In genomic region chr11:50230481-50231304, GRCm38 (mm10) we compare ENCODE assay signal across 8 mouse cellular contexts. TPM values are rescaled to one million over a fixed set of nuclear protein-coding genes. Genes with fewer than 3 reads are reported as not detected.
DNase-seq lines count a peak whose midpoint lies in the region; ATAC-seq and TF ChIP-seq lines count a peak whose summit lies in the region.

No protein-coding gene starts in this region.

- TF ChIP-seq POLR2A in thymus, adult 2 months (IDR thresholded peaks at IDR 0.05; ENCODE audit: control insufficient read depth, extremely low read depth, insufficient read depth, low read length, poor library complexity): no peak

- H3K9ac ChIP-seq in kidney, embryonic 15.5 days: no peak overlapping the region
- peak overlapping the region; percentile 12 for H3K9ac ChIP-seq in hindbrain, embryonic 16.5 days (ENCODE audit: low read depth, low read length)
- H3K9ac ChIP-seq in midbrain, embryonic 15.5 days: no peak overlapping the region

- no peak for DNase-seq in kidney, postnatal 14 days
- peak; percentile 36 for DNase-seq in embryonic facial prominence, embryonic 10.5 days (ENCODE audit: low spot score)
- DNase-seq in embryo, embryonic 10.5 days (ENCODE audit: low spot score): no peak
- no peak for DNase-seq in embryo, embryonic 10 days (ENCODE audit: low spot score)
- no peak for DNase-seq in thymus, adult 2 months

- peak overlapping the region; percentile 57 for H3K4me2 ChIP-seq in kidney, embryonic 15.5 days
- H3K4me2 ChIP-seq in hindbrain, embryonic 16.5 days (ENCODE audit: low read length): peak overlapping the region; percentile 47
- H3K4me2 ChIP-seq in midbrain, embryonic 15.5 days: peak overlapping the region; percentile 29

- H3K4me1 ChIP-seq in kidney, embryonic 15.5 days: peaks cover 55% of the 10 kb centered on the region
- H3K4me1 ChIP-seq in embryonic facial prominence, embryonic 10.5 days: peaks cover 63% of the 10 kb centered on the region
- H3K4me1 ChIP-seq in hindbrain, embryonic 16.5 days (ENCODE audit: control insufficient read depth, insufficient read depth, low read depth, low read length): peaks cover 40% of the 10 kb centered on the region
- H3K4me1 ChIP-seq in midbrain, embryonic 15.5 days: peaks cover 41% of the 10 kb centered on the region
- peaks cover 18% of the 10 kb centered on the region for H3K4me1 ChIP-seq in thymus, adult 2 months (replicated peaks; ENCODE audit: control insufficient read depth, insufficient read depth, low read length)

- H3K27ac ChIP-seq in kidney, embryonic 15.5 days: no peak overlapping the region
- H3K27ac ChIP-seq in embryonic facial prominence, embryonic 10.5 days (replicated peaks): no peak overlapping the region
- H3K27ac ChIP-seq in hindbrain, embryonic 16.5 days (ENCODE audit: low read depth, low read length): no peak overlapping the region
- peak overlapping the region; percentile 40; the same call in 1 of the 2 replicates for H3K27ac ChIP-seq in midbrain, embryonic 15.5 days
- H3K27ac ChIP-seq in thymus, adult 2 months (ENCODE audit: control insufficient read depth, insufficient read depth, low read length): no peak overlapping the region

- no peaks in the 10 kb centered on the region for H3K27me3 ChIP-seq in kidney, embryonic 15.5 days
- H3K27me3 ChIP-seq in embryonic facial prominence, embryonic 10.5 days (replicated peaks; ENCODE audit: low read depth, poor library complexity, severe bottlenecking): peaks cover 44% of the 10 kb centered on the region
- 0 out of 2 replicates have a peak, but pooled peaks cover 4% of the 10 kb centered on the region for H3K27me3 ChIP-seq in hindbrain, embryonic 16.5 days (replicated peaks; ENCODE audit: control insufficient read depth, insufficient read depth, low read length)
- peaks cover 5% of the 10 kb centered on the region; the same call in 1 of the 2 replicates for H3K27me3 ChIP-seq in midbrain, embryonic 15.5 days (replicated peaks)
- H3K27me3 ChIP-seq in thymus, adult 2 months (ENCODE audit: control insufficient read depth, insufficient read depth, low read length): no peaks in the 10 kb centered on the region

- ATAC-seq in kidney, embryonic 15.5 days (replicated peaks; ENCODE audit: low FRiP score): peak; percentile 33; the same call in 1 of the 2 replicates
- peak; percentile 10; the same call in 1 of the 2 replicates for ATAC-seq in hindbrain, embryonic 16.5 days
- ATAC-seq in midbrain, embryonic 15.5 days (replicated peaks): no peak

- 35% methylated on average over 45 of the region's 45 CpGs for WGBS in kidney, embryonic 15.5 days
- 23% methylated on average over 45 of the region's 45 CpGs for WGBS in embryonic facial prominence, embryonic 10.5 days
- 27% methylated on average over 45 of the region's 45 CpGs for WGBS in hindbrain, embryonic 16.5 days
- 26% methylated on average over 45 of the region's 45 CpGs for whole genome bisulfite sequencing in midbrain, embryonic 15.5 days
- WGBS in thymus, adult 2 months: 92% methylated on average over 45 of the region's 45 CpGs

- TF ChIP-seq CTCF in thymus, adult 2 months (IDR thresholded peaks at IDR 0.05; ENCODE audit: borderline replicate concordance, control insufficient read depth, extremely low read depth, insufficient read depth, low read length, poor library complexity): no peak

- H3K36me3 ChIP-seq in kidney, embryonic 15.5 days: peaks cover 43% of the 10 kb centered on the region
- H3K36me3 ChIP-seq in embryonic facial prominence, embryonic 10.5 days (replicated peaks): peaks cover 47% of the 10 kb centered on the region
- peaks cover 31% of the 10 kb centered on the region for H3K36me3 ChIP-seq in hindbrain, embryonic 16.5 days (ENCODE audit: control insufficient read depth, insufficient read depth, low read length)
- peaks cover 27% of the 10 kb centered on the region for H3K36me3 ChIP-seq in midbrain, embryonic 15.5 days (replicated peaks)
- H3K36me3 ChIP-seq in thymus, adult 2 months (ENCODE audit: control insufficient read depth, insufficient read depth, low read length): no peaks in the 10 kb centered on the region

- no peaks in the 10 kb centered on the region for H3K9me3 ChIP-seq in kidney, embryonic 15.5 days (replicated peaks)
- H3K9me3 ChIP-seq in embryonic facial prominence, embryonic 10.5 days: no peaks in the 10 kb centered on the region
- no peaks in the 10 kb centered on the region for H3K9me3 ChIP-seq in hindbrain, embryonic 16.5 days (ENCODE audit: control insufficient read depth, low read length)
- no peaks in the 10 kb centered on the region for H3K9me3 ChIP-seq in midbrain, embryonic 15.5 days

- peak overlapping the region; percentile 32 for H3K4me3 ChIP-seq in kidney, embryonic 15.5 days (replicated peaks)
- peak overlapping the region; percentile 49 for H3K4me3 ChIP-seq in embryonic facial prominence, embryonic 10.5 days
- H3K4me3 ChIP-seq in hindbrain, embryonic 16.5 days (ENCODE audit: low read length): 0 out of 2 replicates have a peak overlapping the region, but pooled peaks have one; percentile 10
- H3K4me3 ChIP-seq in midbrain, embryonic 15.5 days: no peak overlapping the region
- no peak overlapping the region for H3K4me3 ChIP-seq in thymus, adult 2 months (ENCODE audit: control insufficient read depth, insufficient read depth, low read length)

RNA-seq across cellular contexts. Expression of gene Ltc4s, which starts 7.7 kb away (rescaled TPM):
- polyA plus RNA-seq in kidney, embryonic 15.5 days (2015; fragmentation: Nextera tagmentation; extraction: Ambion mirVana): 1.4 and 1.9 TPM in 2 replicates
- 0.75 and 1.4 TPM in 2 replicates for polyA plus RNA-seq in embryonic facial prominence, embryonic 10.5 days (2016; fragmentation: Nextera tagmentation; extraction: Ambion mirVana)
- 2.2 and 3.4 TPM in 2 replicates for polyA plus RNA-seq in hindbrain, embryonic 16.5 days (2015; fragmentation: Nextera tagmentation; extraction: Ambion mirVana)
- 1.9 and 2.3 TPM in 2 replicates for polyA plus RNA-seq in midbrain, embryonic 15.5 days (2015; fragmentation: Nextera tagmentation; extraction: Ambion mirVana)
- polyA plus RNA-seq in thymus, adult 2 months (2012; rRNA removed): 34.4 and 46.9 TPM in 2 replicates

RNA-seq across cellular contexts. Expression of gene Mgat4b, which starts 20.0 kb away (rescaled TPM):
- polyA plus RNA-seq in kidney, embryonic 15.5 days (2015; fragmentation: Nextera tagmentation; extraction: Ambion mirVana): 37.3 and 37.5 TPM in 2 replicates
- 22.6 and 23.5 TPM in 2 replicates for polyA plus RNA-seq in embryonic facial prominence, embryonic 10.5 days (2016; fragmentation: Nextera tagmentation; extraction: Ambion mirVana)
- 15.6 and 30.9 TPM in 2 replicates for polyA plus RNA-seq in hindbrain, embryonic 16.5 days (2015; fragmentation: Nextera tagmentation; extraction: Ambion mirVana)
- polyA plus RNA-seq in midbrain, embryonic 15.5 days (2015; fragmentation: Nextera tagmentation; extraction: Ambion mirVana): 54.6 and 57.9 TPM in 2 replicates
- polyA plus RNA-seq in thymus, adult 2 months (2012; rRNA removed): 29.5 and 29.7 TPM in 2 replicates

RNA-seq across cellular contexts. Expression of gene Sqstm1, which starts 20.1 kb away (rescaled TPM):
- polyA plus RNA-seq in kidney, embryonic 15.5 days (2015; fragmentation: Nextera tagmentation; extraction: Ambion mirVana): 233 and 259 TPM in 2 replicates
- 130 and 131 TPM in 2 replicates for polyA plus RNA-seq in embryonic facial prominence, embryonic 10.5 days (2016; fragmentation: Nextera tagmentation; extraction: Ambion mirVana)
- polyA plus RNA-seq in hindbrain, embryonic 16.5 days (2015; fragmentation: Nextera tagmentation; extraction: Ambion mirVana): 448 and 480 TPM in 2 replicates
- polyA plus RNA-seq in midbrain, embryonic 15.5 days (2015; fragmentation: Nextera tagmentation; extraction: Ambion mirVana): 392 and 438 TPM in 2 replicates
- 159 and 173 TPM in 2 replicates for polyA plus RNA-seq in thymus, adult 2 months (2012; rRNA removed)

RNA-seq across cellular contexts. Expression of gene Mrnip, which starts 56.4 kb away (rescaled TPM):
- polyA plus RNA-seq in kidney, embryonic 15.5 days (2015; fragmentation: Nextera tagmentation; extraction: Ambion mirVana): 19.3 and 20.0 TPM in 2 replicates
- polyA plus RNA-seq in embryonic facial prominence, embryonic 10.5 days (2016; fragmentation: Nextera tagmentation; extraction: Ambion mirVana): 24.1 and 27.3 TPM in 2 replicates
- polyA plus RNA-seq in hindbrain, embryonic 16.5 days (2015; fragmentation: Nextera tagmentation; extraction: Ambion mirVana): 33.2 and 39.1 TPM in 2 replicates
- 38.1 and 39.3 TPM in 2 replicates for polyA plus RNA-seq in midbrain, embryonic 15.5 days (2015; fragmentation: Nextera tagmentation; extraction: Ambion mirVana)
- polyA plus RNA-seq in thymus, adult 2 months (2012; rRNA removed): 8.7 and 8.9 TPM in 2 replicates

Comparison
In these comparisons a context has a peak if more than half of its experiments do, and no peak if none do; other contexts are left out.
1. H3K4me3 ChIP-seq: peak in kidney, embryonic 15.5 days (single experiment), embryonic facial prominence, embryonic 10.5 days (single experiment) and hindbrain, embryonic 16.5 days (single experiment); none in midbrain, embryonic 15.5 days (single experiment) and thymus, adult 2 months (single experiment).
2. Peak in every context shown above with its lines, with median percentiles within 50 percentile points of each other: H3K4me2 ChIP-seq.